Mouse (Mus musculus): ENCODE measurements at regions not wholly inside any gene's neighbourhood (a gene's known extent, or its start where the extent isn't known, plus 50 kb on each side); places are given as distances from the start of the nearest gene placed in this dataset.

DNA sequence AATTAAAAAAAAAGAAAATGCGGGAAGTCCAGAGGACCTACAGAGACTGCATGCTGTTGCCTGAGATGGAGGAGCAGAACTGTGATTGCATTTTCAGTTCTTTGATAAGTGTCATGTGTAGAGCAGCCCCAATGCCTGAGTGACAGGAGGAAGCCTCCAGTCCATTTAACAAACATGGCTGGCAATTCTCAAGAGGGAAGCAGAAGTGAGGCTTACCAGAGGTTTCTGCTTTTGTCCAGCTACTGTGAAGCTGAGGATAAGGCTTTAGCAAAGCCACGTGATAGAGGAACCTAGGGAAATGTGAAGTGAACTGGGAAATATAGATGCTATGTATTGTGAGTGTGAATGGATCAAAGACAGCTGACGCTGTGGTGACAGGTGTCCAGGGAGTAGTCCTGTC lies 56.6 kb downstream of the Sucnr1 start:
- DNase-seq (ENCODE audit: low read depth) = no peak

DNA sequence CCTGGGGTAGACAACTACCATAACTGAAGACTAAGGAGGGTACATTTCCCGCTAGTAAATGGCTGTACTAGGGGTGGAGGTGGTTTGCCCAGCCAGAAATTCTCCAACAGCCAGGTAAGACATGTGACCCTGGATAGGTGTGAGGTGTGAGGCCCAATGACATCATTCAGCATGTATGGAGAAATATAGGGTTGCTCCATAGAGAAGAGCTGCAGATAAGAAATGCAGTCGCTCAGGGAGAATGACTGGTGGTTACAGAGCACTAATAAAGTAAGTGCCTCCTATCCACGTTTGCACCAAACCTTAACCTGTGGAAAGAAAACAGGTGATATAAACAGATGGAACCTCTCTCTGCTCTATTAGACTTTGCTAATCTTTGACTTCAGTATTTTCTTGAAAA lies 78.2 kb downstream of the Sucnr1 start:
- DNase-seq (ENCODE audit: low read depth) = no peak

DNA sequence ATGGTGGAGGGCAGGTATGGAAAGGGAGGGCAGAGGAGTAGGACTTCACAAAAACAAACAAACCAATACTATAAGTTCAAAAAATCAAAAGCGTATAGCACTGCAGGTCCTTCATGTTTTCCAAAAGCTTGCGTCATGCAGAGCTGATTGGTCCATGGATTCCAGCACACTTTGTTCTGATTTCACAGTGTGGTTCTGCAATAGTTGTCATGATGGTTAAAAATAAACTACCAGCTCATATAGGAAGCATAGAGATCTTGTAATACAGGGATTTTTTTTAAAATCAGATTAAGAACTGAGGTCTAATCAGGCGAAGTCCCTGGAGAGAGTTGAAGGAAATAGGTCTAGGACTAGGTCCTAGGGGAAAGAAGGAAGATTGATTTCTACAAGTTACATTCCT lies 86.0 kb downstream of the Sucnr1 start:
- DNase-seq (ENCODE audit: low read depth) = no peak

DNA sequence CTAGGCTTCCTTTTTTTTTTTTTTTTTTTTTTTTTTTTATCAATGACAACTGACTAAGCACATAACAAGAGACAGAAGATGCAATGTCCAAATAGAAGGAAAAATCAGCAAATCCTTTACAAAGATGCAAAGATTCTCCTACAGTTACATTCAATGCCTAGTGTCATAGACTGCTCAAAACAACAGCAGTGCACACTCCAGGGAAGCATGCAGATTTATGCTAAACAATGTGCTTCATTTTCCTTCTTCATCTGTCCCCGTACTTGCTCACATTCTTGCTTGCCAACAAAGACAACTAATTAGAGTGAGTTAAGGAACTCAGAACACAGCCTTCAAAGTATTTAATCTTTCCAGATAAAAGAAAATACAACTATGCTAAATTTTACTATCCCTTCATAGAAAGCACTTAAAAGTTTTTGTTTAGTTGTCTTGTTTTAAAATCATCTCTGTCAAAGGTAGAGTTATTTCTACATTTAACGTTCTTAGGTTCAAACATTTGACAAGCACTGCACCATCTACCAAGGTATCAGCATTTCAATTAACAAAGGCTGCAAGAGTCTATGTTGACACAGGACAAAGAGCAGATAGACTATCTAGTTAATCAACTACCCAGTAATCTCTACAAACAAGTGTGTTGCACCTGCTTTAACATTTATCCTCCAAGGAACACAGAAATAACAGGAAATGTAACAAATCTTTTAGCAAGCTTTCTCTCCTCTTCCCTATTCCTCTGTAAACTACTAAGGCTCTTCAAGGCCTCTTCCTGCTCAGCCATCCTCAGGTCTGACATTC lies 86.7 kb downstream of the Sucnr1 start:
- DNase-seq (ENCODE audit: low read depth) = no peak

DNA sequence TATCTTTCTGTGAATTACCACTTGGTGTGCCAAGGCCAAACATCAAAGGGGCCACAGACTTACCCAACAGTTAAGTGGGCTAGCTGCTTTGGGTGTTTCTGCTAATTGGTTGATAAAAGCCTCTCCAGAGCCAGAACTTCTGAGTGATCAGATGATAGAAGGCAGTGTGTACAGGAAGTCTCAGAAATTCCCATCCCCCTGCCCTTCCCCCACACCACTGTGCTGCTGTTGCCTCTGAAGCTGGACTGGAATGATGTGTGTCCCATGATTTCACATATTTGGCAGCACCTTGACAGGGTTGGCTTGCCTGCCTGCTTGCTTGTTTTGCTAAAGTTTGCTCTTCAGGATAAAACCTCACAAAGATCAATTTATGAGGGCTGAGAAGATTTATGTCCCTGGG lies 87.9 kb downstream of the Sucnr1 start:
- DNase-seq (ENCODE audit: low read depth) = no peak

DNA sequence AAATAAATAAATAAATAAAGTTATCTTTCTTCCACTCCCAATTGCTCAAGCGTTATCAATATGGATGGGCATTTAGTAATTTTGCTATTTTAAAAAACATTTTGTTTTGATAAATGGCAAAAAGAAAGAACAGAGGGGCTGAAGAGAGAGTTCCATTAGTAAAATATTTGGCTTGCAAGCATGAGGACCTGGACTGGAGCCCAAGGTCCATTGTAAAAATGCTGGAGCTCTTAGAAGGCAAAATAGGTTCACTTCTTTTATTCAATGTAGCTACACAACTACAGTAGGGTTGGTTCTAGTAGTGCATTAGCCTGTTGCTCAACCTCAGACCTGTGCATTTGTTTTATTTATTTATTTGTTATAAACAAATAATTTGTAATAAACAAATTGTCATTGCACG lies 102.8 kb downstream of the Sucnr1 start:
- DNase-seq (ENCODE audit: low read depth) = no peak

DNA sequence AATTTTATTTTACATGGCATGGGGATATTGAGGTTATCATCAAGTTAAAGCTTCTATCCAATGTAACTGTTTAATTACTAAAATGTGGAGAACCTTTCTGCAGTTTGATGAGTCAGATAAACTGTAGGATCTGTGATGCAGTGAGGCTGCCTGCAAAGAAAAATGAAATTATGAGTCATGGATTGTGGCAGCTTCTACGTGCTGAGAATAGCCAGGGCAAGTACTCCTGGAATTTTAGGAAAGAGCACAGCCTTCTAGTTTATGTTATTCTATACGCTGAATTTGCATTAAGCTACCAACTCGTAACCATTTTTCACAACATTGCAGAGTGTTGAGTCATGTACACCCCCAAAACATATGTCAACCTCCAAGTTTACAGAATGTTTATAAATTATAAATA lies 114.4 kb downstream of the Sucnr1 start:
- DNase-seq (ENCODE audit: low read depth) = no peak

DNA sequence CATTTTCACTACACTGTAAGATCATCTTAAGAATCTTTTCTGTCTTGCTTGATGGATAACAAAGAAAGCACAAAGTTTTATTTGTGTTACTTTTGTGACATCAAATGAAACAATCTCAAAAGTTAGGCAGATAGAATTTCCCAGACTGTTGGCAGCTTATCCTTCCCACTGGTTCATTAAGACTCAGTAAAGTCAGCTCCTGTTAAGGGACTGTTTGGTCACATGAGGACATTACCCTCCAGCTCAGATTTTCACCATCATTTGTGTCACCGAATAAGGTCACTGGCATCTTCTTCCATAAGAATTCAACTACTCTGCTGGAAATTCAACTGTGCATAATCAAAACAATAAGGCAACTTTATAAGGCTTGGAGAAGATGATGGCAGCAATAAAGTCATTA lies 126.3 kb downstream of the Sucnr1 start:
- DNase-seq (ENCODE audit: low read depth) = no peak

DNA sequence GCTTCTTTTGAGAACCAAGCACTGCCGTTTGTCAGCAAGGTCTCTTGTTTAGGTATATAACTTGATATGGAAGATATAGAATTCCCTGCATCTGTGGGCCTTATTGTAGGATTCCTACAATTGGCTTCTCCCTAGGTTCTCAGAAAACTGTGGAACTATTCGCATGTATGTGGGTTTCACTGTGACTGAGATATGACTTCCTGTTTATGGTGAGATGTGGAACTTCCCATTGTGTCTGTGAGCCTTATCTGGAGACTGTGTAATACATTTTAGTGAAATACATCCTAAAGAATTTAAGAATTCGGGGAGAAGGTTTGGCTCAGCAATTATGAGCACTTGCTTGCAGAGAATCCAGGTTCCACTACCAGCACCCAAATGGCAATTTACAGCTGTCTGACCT lies 137.3 kb downstream of the Sucnr1 start:
- no peak for DNase-seq (ENCODE audit: low read depth)

DNA sequence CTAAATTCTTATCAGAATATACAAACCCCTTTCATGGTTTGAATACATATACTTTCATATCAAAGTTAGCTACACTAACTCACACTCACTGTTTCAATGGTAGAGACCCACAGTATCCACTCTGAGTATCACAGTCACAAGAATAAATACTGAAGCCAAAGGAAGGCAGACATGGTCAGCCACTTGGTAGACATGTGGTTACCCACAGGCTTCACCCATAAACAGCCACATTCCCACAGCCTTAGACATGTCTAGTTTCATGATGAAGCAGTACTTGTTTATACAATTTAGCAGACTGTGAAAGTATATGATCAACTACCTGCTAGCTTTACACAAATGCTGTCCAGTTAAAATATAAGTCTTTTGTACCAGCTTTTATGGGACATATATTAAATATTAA lies 159.0 kb downstream of the Sucnr1 start:
- no peak for DNase-seq (ENCODE audit: low read depth)

DNA sequence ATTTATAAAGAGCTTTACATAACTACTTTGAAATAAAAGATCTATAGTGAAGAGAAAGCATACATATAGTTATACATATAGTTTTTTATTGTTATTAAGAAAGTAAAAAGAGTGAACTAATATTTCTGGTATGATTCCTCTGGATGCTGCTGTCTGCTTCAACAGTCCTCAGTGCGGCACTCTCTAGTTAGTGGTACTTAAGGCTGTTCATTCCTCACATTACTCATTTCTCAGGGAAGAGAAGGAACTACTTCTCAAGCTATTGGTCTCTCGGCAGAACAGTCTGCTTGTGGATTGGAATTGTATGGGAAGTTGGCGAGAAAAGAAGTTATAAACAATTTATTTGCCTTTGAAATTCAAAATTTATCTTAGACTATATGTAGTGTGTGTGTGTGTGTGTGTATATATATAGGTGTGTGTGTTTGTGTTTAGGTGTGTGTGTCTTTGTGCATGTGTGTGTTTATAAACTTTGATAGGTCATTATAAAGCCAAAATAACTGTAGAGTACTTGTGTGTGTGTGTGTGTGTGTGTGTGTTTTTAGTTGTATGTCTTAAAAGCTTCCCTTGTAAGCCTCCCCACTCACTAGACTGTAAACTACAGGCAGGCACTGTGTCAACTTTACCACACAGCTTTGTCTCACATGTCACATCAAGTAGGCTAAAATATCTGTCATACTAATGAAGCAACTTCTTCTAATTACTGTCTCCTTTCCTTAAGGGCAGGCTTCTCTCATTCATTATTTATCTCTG lies 185.2 kb downstream of the Sucnr1 start:
- no peak for DNase-seq (ENCODE audit: low read depth)

DNA sequence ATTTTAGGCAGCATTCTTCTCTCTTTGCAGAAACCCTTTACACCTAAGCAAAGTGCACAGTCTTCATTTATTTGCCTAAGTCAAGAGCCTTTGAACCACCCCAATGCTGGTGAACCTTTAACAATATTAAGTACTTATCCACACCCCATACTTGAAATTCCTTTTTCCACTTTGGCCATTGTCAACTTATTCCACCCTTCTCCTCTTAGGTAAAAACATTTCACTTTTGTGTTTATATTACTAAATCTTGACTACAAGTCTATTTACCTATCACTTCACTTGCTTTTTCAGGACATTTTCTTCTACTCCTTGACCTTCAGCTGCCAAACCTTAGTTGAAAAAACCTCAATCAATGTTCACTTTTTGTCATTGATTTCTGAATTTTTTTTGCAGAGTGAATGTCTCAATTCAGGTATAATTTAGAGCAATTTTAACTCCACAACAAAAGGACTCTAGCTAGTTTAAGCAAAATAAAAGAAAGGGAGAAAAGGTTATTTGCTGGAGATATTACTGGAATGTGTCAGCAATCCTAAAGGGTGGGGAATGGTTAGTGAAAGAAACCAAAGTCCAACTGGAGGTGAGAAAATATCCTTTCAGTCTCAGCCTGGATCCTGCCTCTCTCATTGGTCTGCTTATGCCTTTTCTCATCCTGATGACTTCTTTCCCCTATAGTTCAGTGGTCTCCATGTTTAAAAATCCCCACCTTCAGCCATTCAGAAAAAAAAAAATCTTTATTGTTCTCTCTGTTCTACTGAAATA lies 185.9 kb downstream of the Sucnr1 start:
- DNase-seq (ENCODE audit: low read depth) = no peak

DNA sequence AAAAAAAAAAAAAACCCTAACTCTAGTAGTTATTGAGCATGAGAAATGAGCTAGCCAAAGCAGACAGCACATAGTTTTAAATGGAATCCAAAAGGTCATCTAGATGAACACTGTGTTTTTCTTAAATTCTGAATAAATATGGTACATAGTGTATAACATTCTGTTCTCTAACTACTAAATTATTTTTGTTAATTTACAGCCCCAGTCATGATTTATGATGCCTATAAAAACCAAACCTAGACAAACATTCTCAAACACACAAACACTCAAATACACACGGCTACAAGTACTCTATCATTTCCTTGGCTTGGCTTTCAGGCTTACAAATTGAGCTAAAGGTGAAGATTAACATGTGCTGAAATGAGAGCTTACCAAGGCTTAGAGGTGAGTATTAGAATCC lies 188.8 kb downstream of the Sucnr1 start:
- no peak for DNase-seq (ENCODE audit: low read depth)

DNA sequence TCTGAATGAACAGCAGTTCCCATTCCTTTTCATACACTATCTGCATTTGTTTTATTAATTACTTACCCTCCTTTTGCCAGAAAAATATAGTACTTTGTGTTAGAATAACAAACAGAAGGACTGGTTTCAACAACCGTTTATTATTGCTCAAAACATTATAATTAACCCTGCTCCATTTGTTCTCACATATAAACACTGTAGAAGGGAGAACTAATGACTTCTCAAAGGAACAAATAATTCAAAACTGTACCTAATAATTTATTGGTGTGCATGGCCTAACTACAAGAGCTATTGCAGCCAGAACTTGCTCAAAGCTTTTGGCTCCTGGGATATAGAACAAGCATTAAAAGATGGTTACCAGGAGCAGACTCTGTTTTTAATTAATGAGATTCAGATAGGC lies 192.1 kb downstream of the Sucnr1 start:
- DNase-seq (ENCODE audit: low read depth) = no peak

DNA sequence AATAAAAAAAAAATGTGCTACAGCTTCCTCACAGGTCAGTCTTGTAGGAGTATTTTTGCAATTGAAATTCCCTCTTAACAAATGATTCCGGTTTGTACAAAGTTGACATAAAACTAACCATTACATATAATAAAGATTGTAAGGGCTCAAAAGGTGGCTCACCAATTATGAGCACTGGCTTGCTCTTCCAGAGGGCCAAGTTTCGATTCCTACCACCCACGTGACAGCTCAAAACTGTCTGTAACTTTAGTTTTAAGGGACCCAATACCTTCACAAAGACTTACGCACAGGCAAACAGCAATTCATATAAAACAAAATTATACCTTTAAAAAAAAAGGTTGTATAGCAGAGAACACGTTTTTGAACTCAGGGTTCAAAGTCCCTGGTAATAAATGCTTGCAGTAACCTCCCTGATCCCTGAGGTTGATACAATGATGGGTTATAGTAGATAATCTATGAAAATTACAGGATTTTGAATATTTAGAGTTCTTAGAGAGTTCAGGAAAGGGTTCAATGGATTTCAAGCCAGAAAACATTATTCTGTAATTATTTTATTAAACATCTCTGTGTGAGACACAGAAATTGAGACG lies 193.7 kb downstream of the Sucnr1 start:
- no peak for DNase-seq (ENCODE audit: low read depth)

DNA sequence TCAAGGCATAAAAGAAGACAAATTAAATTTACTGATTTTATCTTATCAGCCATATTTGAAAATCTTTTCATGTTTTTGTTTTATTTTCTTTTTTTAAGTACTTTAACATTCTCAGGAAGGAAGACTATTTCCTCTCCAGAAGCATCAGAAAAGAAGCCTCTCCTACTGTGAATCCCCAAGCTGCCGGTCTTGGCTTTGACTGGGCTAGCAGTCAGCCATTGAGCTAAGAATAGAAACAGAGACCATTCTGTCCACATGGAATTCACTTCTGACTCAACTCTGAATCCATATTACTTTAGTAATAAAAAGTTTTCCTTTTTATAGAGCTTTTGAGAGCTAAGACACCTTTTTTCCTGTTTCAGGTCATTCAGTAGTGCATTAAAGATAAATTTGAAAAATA lies 194.8 kb upstream of the Mbnl1 start:
- DNase-seq (ENCODE audit: low read depth) = no peak

DNA sequence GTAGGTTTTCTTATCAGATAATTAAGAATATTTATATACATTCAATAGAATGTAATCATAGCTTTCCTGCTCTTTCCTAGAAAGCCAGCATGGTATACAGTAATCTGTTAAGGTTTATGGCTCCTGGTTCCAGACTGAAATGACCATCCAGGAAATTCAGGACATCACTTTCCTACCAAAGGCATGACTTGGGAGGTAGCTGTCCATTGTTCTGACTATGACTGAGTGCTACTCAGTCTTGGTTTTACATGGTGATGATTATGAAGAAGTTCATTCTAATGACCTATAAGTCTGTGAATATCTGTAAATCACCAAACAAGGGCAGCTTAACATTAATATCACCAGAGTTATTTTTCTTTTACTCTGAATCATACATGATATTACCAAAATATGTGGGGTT lies 191.4 kb upstream of the Mbnl1 start:
- no peak for DNase-seq (ENCODE audit: low read depth)

DNA sequence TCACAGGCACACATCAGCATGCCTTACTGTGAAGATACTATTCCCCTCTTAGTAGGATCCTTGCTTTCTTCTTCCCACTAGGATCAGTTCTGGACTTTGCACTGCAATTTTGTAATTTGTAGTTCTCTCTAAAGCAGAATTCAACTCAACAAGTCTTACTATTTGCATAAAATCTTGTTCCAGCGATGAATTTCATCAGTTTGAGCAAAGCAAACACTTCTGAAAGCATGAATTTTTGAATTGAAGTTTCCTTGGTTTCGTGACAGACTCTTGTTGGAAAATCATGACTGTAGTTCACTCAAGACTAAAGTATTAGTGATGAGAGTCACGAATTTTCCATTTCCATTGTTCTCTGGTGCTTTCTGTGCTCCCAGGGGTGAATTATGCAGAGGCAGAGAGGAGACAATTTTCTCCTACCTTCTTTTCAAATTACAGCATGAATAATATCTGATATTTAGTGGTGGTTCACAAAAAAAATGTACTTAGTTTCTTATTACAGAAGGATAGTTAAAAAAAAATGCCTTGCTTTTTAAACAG lies 190.6 kb upstream of the Mbnl1 start:
- DNase-seq (ENCODE audit: low read depth) = no peak

DNA sequence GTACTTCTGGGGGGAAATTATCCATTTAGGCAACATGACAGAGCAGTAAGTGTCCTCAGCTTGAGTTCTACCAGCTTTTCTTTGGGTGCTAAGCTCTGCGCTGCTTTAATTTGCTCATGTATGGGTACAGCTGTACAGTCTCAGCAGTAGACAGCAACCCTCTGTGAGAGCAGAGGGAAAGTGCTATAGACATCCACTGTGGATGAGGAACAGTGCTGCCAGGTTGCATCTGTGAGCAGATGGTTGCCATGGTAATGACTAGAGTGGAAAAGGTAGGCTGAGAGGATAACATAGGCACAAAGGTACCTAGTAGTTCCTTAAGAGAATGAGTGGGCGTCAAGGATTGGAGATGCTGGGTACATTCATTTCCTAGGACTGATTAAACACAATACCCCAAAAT lies 180.5 kb upstream of the Mbnl1 start:
- no peak for DNase-seq (ENCODE audit: low read depth)

DNA sequence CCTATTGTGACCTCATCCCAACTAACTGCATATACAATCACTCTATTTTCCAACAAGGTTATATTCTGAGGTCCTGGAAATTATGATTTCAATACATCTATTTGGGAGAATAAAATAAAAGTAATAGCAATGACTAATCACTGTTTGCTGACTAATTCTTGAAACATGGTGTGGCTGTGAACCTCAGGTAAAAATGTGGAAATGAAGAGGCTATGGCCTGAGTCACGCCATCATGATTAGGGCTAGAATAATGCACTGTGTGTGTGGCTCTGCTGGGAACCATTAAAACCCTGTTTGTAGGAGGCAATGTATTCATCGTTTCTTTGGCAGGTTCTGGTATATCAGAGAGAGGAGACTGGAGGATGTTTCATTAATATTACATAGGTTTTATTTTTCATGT lies 179.7 kb upstream of the Mbnl1 start:
- no peak for DNase-seq (ENCODE audit: low read depth)

DNA sequence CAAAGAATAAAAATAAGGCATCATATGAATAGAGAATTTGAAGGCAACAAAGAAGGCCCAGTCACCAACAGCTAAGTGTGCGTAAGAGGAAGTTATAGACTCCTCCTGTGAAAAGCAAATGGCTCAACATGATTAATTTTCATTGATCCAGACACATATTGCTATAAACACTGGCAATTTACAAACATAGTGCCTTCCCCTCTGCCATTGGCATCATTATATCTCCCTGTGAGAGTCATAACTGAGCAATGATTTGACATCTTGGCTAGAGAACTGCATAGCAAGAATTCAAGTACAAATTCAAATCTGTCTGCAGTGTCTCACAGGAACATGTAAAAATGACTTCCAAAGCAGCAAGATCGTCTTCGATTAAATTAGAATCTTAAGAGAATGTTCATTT lies 167.2 kb upstream of the Mbnl1 start:
- no peak for DNase-seq (ENCODE audit: low read depth)

DNA sequence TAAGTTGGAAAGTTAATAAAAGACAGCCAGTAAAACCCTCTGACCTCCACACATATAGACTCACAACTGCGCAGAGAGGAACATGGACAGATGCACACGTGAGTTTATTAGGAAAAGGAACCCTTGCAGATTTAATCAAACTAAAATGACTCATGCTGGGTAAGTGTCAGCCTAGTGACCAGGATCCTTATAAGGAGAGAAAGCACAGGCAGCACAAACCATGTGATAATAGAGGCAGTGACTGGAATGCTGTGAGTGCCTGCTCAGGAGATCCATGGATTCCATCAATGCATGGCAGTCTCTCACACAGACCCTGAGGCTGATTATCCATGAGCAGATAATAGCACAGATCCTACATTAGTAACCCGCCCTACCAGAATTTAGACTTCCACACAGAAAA lies 162.2 kb upstream of the Mbnl1 start:
- no peak for DNase-seq (ENCODE audit: low read depth)
